In the genomic region with DNA sequence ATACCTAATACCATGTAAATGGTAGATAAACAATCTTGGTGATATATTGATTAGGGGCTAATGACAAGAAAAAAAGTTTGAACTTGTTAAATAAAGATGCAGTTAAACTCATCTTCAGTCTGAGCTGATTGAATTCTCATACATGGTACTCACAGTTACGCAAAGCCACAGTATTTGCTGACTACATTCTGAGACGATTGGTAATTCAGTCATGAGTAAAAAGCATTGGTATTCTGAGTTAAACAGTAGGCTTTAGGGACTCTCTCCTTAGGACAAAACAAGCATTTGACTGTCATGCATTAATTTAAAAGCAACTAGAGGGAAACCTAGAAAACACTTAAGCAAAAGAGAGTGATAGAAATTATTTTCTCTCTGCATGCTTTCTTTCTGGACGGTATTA, we compare ENCODE assay signal across 31 mouse cellular contexts. TPM values are rescaled to one million over a fixed set of nuclear protein-coding genes. Genes with fewer than 3 reads are reported as not detected.
DNase-seq lines count a peak whose midpoint lies in the region; ATAC-seq and TF ChIP-seq lines count a peak whose summit lies in the region.
"Had no signal": no experiment of that assay in that cellular context is flagged by ENCODE, and none has a peak within 500 bp of the region (broad histone marks: within the 10 kb centered on the region; RNA-seq: fewer than 3 reads in every experiment).

No protein-coding gene starts in this region.

- no peak overlapping the region for H3K4me3 ChIP-seq in C2C12 (ENCODE audit: insufficient read depth, poor library complexity, severe bottlenecking)
- no peak overlapping the region for H3K4me3 ChIP-seq in embryonic fibroblast, embryonic 13.5 days (ENCODE audit: insufficient read depth, low read length)

- H3K79me3 ChIP-seq in C2C12 (ENCODE audit: low read depth) = no peaks in the 10 kb centered on the region

- H3K27ac ChIP-seq in embryonic fibroblast, embryonic 13.5 days (ENCODE audit: insufficient read depth, low read length) = peak overlapping the region; percentile 61; the same call in 1 of the 2 replicates

- TF ChIP-seq CTCF in C2C12 (IDR thresholded peaks at IDR 0.05; ENCODE audit: control insufficient read depth, insufficient read depth, insufficient read length) = no peak
- no peak for TF ChIP-seq CTCF in embryonic fibroblast, embryonic 13.5 days (IDR thresholded peaks at IDR 0.05; ENCODE audit: borderline replicate concordance, insufficient read depth, low read length)

- DNase-seq in 3T3-L1 (ENCODE audit: low read depth, low spot score) = peak; percentile 52
- peak; percentile 53 for DNase-seq in NIH3T3 (ENCODE audit: low read depth)
- DNase-seq in heart, adult 9 months (ENCODE audit: low spot score in 2 of 2) = no peak
- no peak for DNase-seq in T-cell, adult 2 months (ENCODE audit: low spot score)
- no peak for DNase-seq in spleen, postnatal 4 days (ENCODE audit: low spot score in 2 of 2)
- DNase-seq: adrenal gland, adult 2 months; adrenal gland, adult 8-10 months; adrenal gland, postnatal 10 days; adrenal gland, postnatal 14 days; adrenal gland, postnatal 25 days; adrenal gland, postnatal 36 days; B cell, adult 2 months; cerebellum, adult 11 months; cerebellum, adult 11-12 months; cerebellum, adult 18-20 months; cerebellum, adult 2 months; cerebellum, adult 8-10 months; cerebellum, adult 9-10 months had no signal

- H3K27me3 ChIP-seq in C2C12 (ENCODE audit: control insufficient read depth, insufficient read depth, insufficient read length) = no peaks in the 10 kb centered on the region
- H3K27me3 ChIP-seq: CH12.LX, Patski had no signal

- no peaks in the 10 kb centered on the region for H3K36me3 ChIP-seq in C2C12 (ENCODE audit: control insufficient read depth, insufficient read depth)
- H3K36me3 ChIP-seq: G1E had no signal

- H3K79me2 ChIP-seq in C2C12 (ENCODE audit: control insufficient read depth, insufficient read depth) = no peaks in the 10 kb centered on the region

- no peak for ATAC-seq in erythroid progenitor cell, adult 5-6 weeks (replicated peaks; ENCODE audit: low FRiP score, poor library complexity, severe bottlenecking)
- ATAC-seq: activated CD4-positive, CD25-positive, alpha-beta regulatory T cell, adult 4 months; CD4-positive, CD25-positive, alpha-beta regulatory T cell, adult 4 months; Patski had no signal

- TF ChIP-seq POLR2A in embryonic fibroblast, embryonic 13.5 days (IDR thresholded peaks at IDR 0.05; ENCODE audit: low read depth, low read length) = no peak

- H3ac ChIP-seq in C2C12 (ENCODE audit: control insufficient read depth, insufficient read length, low read depth) = no peak overlapping the region

- no peaks in the 10 kb centered on the region for H3K4me1 ChIP-seq in embryonic fibroblast, embryonic 13.5 days (ENCODE audit: control insufficient read depth, insufficient read depth, low read length)

TF ChIP-seq in C2C12, 6 proteins besides CTCF, POLR2A, EP300 and RAD21:
- TF ChIP-seq MAX (IDR thresholded peaks at IDR 0.05) = no peak
- TF ChIP-seq MYOD1 (IDR thresholded peaks at IDR 0.05; ENCODE audit: control insufficient read depth, insufficient read length, low read depth) = no peak
- TF ChIP-seq CEBPB (IDR thresholded peaks at IDR 0.05; ENCODE audit: low read depth) = peak; percentile 30

RNA-seq across cellular contexts. Expression of gene Rpl9-ps1, which starts 21.8 kb away (rescaled TPM):
- not detected for polyA plus RNA-seq in C2C12 (2012; fragmentation: generic; extraction: Trizol)
- not detected in 2 replicates for polyA plus RNA-seq in embryonic fibroblast, embryonic 13.5 days (2011; ENCODE audit: insufficient read length, low read depth, missing spikeins)
- total RNA-seq in erythroid progenitor cell, adult 5-6 weeks (2015; ENCODE audit: low replicate concordance) = not detected in 2 replicates
- total RNA-seq in erythroid progenitor cell, adult 5-6 weeks (2017; ENCODE audit: low replicate concordance) = not detected in 2 replicates
- total RNA-seq: adrenal gland, adult 18-20 months; adrenal gland, adult 2 months; adrenal gland, adult 8-10 months; adrenal gland, postnatal 10 days; adrenal gland, postnatal 14 days; adrenal gland, postnatal 25 days; adrenal gland, postnatal 36 days; adrenal gland, postnatal 4 days; CH12.LX; ES-E14; G1E; MEL had no signal
- polyA plus RNA-seq: adrenal gland, adult 2 months; brain, embryonic 14.5 days; CD4-positive, CD25-positive, alpha-beta regulatory T cell, adult 4 months; cerebellum, adult 2 months; G1E; Patski had no signal

RNA-seq across cellular contexts. Expression of gene Ccl3, which starts 25.6 kb away (rescaled TPM):
- polyA plus RNA-seq in C2C12 (2012; fragmentation: generic; extraction: Trizol) = not detected
- 0.68 TPM in 1 of 2 replicates, not detected in the other for polyA plus RNA-seq in embryonic fibroblast, embryonic 13.5 days (2011; ENCODE audit: insufficient read length, low read depth, missing spikeins)
- 34.6 and 35.2 TPM in 2 replicates for total RNA-seq in erythroid progenitor cell, adult 5-6 weeks (2015; ENCODE audit: low replicate concordance)
- 16.3 and 19.1 TPM in 2 replicates for total RNA-seq in erythroid progenitor cell, adult 5-6 weeks (2017; ENCODE audit: low replicate concordance)
- total RNA-seq: adrenal gland, postnatal 14 days; adrenal gland, postnatal 36 days; MEL had no signal
- polyA plus RNA-seq: CD4-positive, CD25-positive, alpha-beta regulatory T cell, adult 4 months; G1E; Patski had no signal

RNA-seq across cellular contexts. Expression of gene Ccl6, which starts 30.7 kb away (rescaled TPM):
- not detected for polyA plus RNA-seq in C2C12 (2012; fragmentation: generic; extraction: Trizol)
- 0.91 TPM in 1 of 2 replicates, not detected in the other for polyA plus RNA-seq in embryonic fibroblast, embryonic 13.5 days (2011; ENCODE audit: insufficient read length, low read depth, missing spikeins)
- total RNA-seq in erythroid progenitor cell, adult 5-6 weeks (2015; ENCODE audit: low replicate concordance) = 55.5 and 74.2 TPM in 2 replicates
- total RNA-seq in erythroid progenitor cell, adult 5-6 weeks (2017; ENCODE audit: low replicate concordance) = 24.0 and 25.2 TPM in 2 replicates
- total RNA-seq: MEL had no signal
- polyA plus RNA-seq: CD4-positive, CD25-positive, alpha-beta regulatory T cell, adult 4 months; Patski had no signal

RNA-seq across cellular contexts. Expression of gene Ccl4, which starts 38.8 kb away (rescaled TPM):
- not detected for polyA plus RNA-seq in C2C12 (2012; fragmentation: generic; extraction: Trizol)
- 2.2 TPM in 1 of 2 replicates, not detected in the other for polyA plus RNA-seq in embryonic fibroblast, embryonic 13.5 days (2011; ENCODE audit: insufficient read length, low read depth, missing spikeins)
- total RNA-seq in erythroid progenitor cell, adult 5-6 weeks (2015; ENCODE audit: low replicate concordance) = 7.1 and 12.6 TPM in 2 replicates
- total RNA-seq in erythroid progenitor cell, adult 5-6 weeks (2017; ENCODE audit: low replicate concordance) = 0.51 and 17.1 TPM in 2 replicates
- total RNA-seq: adrenal gland, adult 18-20 months; adrenal gland, postnatal 10 days; adrenal gland, postnatal 14 days; adrenal gland, postnatal 25 days; ES-E14; MEL had no signal
- polyA plus RNA-seq: G1E, Patski had no signal

RNA-seq across cellular contexts. Expression of gene Ccl9, which starts 45.1 kb away (rescaled TPM):
- 2.5 TPM for polyA plus RNA-seq in C2C12 (2012; fragmentation: generic; extraction: Trizol)
- polyA plus RNA-seq in embryonic fibroblast, embryonic 13.5 days (2011; ENCODE audit: insufficient read length, low read depth, missing spikeins) = 1.1 and 3.4 TPM in 2 replicates
- 28.1 and 34.2 TPM in 2 replicates for total RNA-seq in erythroid progenitor cell, adult 5-6 weeks (2015; ENCODE audit: low replicate concordance)
- total RNA-seq in erythroid progenitor cell, adult 5-6 weeks (2017; ENCODE audit: low replicate concordance) = 7.1 and 35.4 TPM in 2 replicates
- polyA plus RNA-seq: CD4-positive, CD25-positive, alpha-beta regulatory T cell, adult 4 months had no signal

Comparison
In these comparisons a context has a peak if more than half of its experiments do, and no peak if none do; other contexts are left out.
1. DNase-seq: peak in 3T3-L1 (single experiment) and NIH3T3 (single experiment); none in heart, adult 9 months (0 of 2), T-cell, adult 2 months (single experiment) and spleen, postnatal 4 days (0 of 2).